Mouse (Mus musculus): ENCODE results near the gene Pex11g. TPM values are rescaled to one million over a fixed set of nuclear protein-coding genes. Genes with fewer than 3 reads are reported as not detected.

Pex11g gene
- 4.9 and 7.2 TPM in 2 replicates for polyA plus RNA-seq (2015; fragmentation: Nextera tagmentation; extraction: Ambion mirVana)

DNA sequence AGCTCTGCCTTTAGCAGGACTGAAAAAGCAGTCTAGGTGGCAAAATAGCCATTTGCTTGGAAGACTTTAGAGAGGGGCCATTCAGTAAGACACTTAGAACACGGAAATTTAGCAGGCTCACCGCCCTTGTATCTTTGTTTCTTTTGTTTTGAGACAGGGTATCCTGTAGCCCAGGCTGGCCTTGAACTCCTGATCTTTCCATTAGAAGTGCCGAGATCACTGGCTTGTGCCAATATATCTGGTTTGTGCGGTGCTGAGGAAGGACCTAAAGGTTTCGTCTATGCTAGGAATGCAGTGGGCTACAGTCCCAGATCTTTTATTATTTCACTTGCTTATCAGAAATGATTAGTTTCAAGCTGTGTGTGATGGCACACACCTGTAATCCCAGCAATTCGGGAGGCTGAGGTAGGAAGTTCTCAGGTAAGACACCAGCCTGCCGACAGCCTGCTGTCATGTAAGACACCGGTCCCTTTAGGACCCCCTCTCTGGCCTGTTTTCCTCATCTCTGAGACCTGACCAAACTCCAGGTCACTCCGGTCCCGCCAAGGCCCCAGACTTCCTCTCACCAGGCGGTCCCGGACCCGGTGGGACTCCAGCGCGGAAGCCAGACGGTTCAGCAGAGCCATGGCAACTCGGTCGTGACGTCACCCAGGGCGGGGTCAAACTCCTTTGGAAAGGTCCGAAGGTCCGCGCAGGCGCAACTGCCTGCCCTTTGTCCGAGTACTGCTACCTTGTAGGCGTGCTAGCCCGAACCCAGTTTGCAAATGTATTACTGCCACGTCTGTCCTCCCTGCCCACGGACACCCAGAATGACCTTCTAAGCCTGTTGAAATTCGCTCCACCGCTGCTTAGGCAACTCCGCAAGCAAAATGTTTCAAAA, at the start of gene Pex11g:
Gene Pex11g, minus strand, starts transcription at position 675 of the 880 bp plus-strand sequence.
- Histone ChIP-seq H3K4me3 (peak within 1 kb of the TSS; percentile 64), H3K9ac (peak within 1 kb of the TSS; percentile 85), H3K9me3 (no peaks in the 10 kb centered on the region), H3K27ac (replicated peaks) (peak within 1 kb of the TSS; percentile 84), H3K36me3 (no peaks in the 10 kb centered on the region), H3K27me3 (replicated peaks) (no peaks in the 10 kb centered on the region), H3K4me1 (peaks cover 10% of the 10 kb centered on the region), H3K4me2 (peak within 1 kb of the TSS; percentile 81)
- 5% methylated on average over 32 of the region's 32 CpGs for WGBS
- peak; percentile 89 for ATAC-seq (ENCODE audit: extremely low read depth, insufficient number of reproducible peaks, low FRiP score, low TSS enrichment)

DNA sequence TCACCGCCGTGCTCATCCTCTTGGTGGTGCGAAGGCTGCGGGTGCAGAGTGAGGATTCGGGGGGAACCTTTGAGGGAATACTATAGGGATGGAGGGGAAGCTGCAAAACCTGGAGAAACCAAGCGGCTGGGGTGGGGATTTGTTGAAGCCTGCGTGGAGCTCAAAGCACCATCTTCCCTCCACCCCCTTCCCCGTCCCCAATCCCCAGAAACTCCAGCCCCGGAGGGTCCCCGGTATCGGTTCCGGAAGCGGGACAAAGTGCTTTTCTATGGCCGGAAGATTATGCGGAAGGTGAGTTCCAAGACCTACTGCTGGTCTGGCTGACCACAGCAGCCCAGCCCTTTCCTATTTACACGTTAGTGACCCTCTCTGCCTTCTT, 49.6 kb upstream of the Pex11g start:
- Histone ChIP-seq H3K27ac (replicated peaks) (peak overlapping the region; percentile 57), H3K9ac (peak overlapping the region; percentile 81), H3K4me1 (peaks cover 6% of the 10 kb centered on the region), H3K4me3 (peak overlapping the region; percentile 74), H3K4me2 (peak overlapping the region; percentile 98), H3K36me3 (peaks cover 47% of the 10 kb centered on the region), H3K27me3 (replicated peaks) (no peaks in the 10 kb centered on the region), H3K9me3 (no peaks in the 10 kb centered on the region)
- 6% methylated on average over 16 of the region's 16 CpGs for WGBS
- ATAC-seq (ENCODE audit: extremely low read depth, insufficient number of reproducible peaks, low FRiP score, low TSS enrichment) = no peak

DNA sequence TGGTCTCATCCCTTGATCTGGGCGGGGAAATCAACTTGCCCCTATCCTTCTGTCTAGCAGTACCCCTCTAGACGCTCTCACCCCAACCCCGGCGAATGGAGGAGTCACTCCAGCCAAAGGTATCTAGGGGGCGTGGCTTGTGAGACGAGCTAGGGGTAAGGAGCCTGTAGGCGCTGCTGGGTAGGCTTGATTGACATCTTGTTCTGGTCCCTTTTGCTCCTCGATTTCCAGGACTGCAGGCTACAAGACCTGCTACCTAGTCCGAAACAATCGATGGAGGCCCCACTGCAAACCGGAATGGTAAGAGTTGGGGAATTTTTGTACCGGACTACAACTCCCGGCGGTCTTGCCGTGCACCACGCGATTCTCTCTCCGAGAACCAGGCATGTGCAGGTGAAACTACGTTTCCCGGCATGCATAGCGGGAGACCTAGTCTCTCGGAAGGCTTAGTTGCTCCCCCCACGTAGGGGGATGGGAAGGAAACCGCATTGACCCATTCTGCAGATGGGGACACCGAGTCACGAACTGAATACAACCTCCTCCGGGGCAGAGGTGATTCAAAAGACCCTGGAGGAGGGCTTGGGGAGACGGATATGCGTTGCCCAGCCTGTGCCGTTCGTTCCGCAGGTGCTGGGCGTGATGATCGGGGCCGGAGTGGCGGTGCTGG, 49.1 kb upstream of the Pex11g start:
- Histone ChIP-seq H3K4me1 (peaks cover 6% of the 10 kb centered on the region), H3K27ac (replicated peaks) (peak overlapping the region; percentile 79), H3K4me2 (peak overlapping the region; percentile 98), H3K4me3 (peak overlapping the region; percentile 74), H3K27me3 (replicated peaks) (no peaks in the 10 kb centered on the region), H3K9me3 (no peaks in the 10 kb centered on the region), H3K9ac (peak overlapping the region; percentile 81), H3K36me3 (peaks cover 47% of the 10 kb centered on the region)
- WGBS = under 1% methylated on average over 36 of the region's 36 CpGs
- ATAC-seq (ENCODE audit: extremely low read depth, insufficient number of reproducible peaks, low FRiP score, low TSS enrichment) = peak; percentile 83

DNA sequence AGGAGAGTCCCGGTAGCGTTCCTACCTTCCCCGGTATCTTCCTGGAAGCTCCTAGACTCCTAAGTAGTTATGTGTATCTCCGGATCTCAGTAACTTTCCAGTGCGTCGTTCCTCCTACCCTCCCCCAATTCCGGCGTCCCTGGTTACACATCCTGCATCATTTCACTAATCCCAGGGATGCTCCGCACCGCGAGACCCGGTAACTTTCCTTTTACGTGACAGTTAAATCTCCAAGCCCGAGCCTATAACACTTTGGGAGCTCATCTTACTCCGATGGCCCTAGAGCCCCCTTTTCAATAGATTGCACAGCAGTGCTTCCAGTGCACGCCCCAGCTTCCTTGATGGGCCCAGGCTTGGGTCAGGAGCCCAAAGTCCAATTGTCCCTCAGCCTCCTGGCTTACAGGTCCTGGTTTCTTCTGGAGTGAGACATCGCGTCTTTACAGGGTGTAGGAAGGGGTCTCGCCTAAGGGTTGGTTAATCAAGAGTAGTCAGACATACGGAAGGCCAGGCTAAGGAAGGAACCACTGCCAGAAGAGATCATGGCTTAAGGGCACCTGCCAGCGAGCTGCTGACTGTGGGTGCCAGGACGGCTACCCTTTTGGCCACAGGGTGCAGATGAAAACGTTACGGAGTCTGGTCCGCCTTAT, 48.4 kb upstream of the Pex11g start:
- Histone ChIP-seq H3K36me3 (peaks cover 47% of the 10 kb centered on the region), H3K4me2 (peak overlapping the region; percentile 98), H3K9me3 (no peaks in the 10 kb centered on the region), H3K9ac (peak overlapping the region; percentile 81), H3K4me3 (peak overlapping the region; percentile 74), H3K27me3 (replicated peaks) (no peaks in the 10 kb centered on the region), H3K4me1 (peaks cover 6% of the 10 kb centered on the region), H3K27ac (replicated peaks) (peak overlapping the region; percentile 79)
- peak; percentile 9 for ATAC-seq (ENCODE audit: extremely low read depth, insufficient number of reproducible peaks, low FRiP score, low TSS enrichment)
- WGBS = under 1% methylated on average over 25 of the region's 25 CpGs

DNA sequence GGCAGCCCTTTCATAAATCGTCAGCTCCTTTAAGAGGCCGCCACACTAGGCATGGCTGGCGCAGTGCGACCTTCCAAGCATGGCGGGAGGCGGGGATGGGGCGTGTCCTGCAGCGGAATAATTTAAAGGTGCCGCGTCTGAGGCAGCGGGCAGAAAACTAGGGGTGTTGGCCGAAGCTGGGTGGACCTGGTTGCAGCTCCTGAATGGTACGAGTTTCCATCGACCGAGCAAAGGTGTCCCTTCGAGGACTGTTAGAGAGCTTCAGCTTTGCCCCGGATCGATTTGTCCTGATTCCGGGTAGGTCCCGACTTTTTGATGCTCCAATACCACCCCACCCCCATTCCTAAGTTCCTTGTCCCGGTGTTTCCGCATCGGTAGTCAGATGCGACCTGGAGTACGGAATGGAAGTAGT, 47.8 kb upstream of the Pex11g start, which contains the start of gene Pnpla6:
Gene Pnpla6, plus strand, starts transcription at position 125 of the 412 bp plus-strand sequence.
- Histone ChIP-seq H3K27ac (replicated peaks) (peak within 1 kb of the TSS; percentile 79), H3K4me1 (peaks cover 6% of the 10 kb centered on the region), H3K9me3 (no peaks in the 10 kb centered on the region), H3K4me2 (peak within 1 kb of the TSS; percentile 98), H3K9ac (peak within 1 kb of the TSS; percentile 81), H3K4me3 (peak within 1 kb of the TSS; percentile 74), H3K36me3 (peaks cover 51% of the 10 kb centered on the region), H3K27me3 (replicated peaks) (no peaks in the 10 kb centered on the region)
- WGBS = under 1% methylated on average over 25 of the region's 25 CpGs
- ATAC-seq (ENCODE audit: extremely low read depth, insufficient number of reproducible peaks, low FRiP score, low TSS enrichment) = peak; percentile 57; the same call in 1 of the 2 replicates

DNA sequence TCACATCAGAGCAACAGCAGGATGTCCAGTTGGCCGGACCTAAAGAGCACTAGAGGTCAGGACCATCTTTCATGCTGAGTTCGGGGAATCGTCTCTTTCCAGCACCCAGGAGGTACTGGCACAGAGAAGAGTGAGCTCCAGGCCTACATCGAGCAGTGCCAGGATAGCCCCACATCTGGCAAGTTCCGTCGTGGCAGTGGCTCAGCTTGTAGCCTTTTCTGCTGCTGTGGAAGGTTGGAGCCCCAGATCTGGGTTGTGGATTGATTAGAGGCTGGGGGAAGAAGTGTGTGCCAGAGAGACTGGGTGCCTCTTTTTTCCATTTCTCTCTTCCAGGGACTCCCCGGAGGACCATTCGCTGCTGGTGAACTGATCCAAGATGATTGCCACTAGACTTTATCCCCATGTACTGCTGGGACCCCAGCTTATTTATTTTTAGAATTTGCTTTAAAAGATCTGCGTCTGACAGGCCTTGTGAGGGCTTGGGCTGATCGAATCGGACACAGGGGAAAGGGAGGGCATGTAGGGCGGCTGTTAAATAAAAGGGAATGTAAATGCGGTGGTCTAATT, 47.3 kb upstream of the Pex11g start:
- peak overlapping the region; percentile 98 for H3K4me2 ChIP-seq
- no peak for ATAC-seq (ENCODE audit: extremely low read depth, insufficient number of reproducible peaks, low FRiP score, low TSS enrichment)
- peaks cover 51% of the 10 kb centered on the region for H3K36me3 ChIP-seq
- no peaks in the 10 kb centered on the region for H3K27me3 ChIP-seq (replicated peaks)
- H3K4me3 ChIP-seq = peak overlapping the region; percentile 74
- WGBS = 32% methylated on average over 13 of the region's 13 CpGs
- peak overlapping the region; percentile 81 for H3K9ac ChIP-seq
- H3K4me1 ChIP-seq = peaks cover 6% of the 10 kb centered on the region
- no peaks in the 10 kb centered on the region for H3K9me3 ChIP-seq
- peak overlapping the region; percentile 26; the same call in 1 of the 2 replicates for H3K27ac ChIP-seq (replicated peaks)

DNA sequence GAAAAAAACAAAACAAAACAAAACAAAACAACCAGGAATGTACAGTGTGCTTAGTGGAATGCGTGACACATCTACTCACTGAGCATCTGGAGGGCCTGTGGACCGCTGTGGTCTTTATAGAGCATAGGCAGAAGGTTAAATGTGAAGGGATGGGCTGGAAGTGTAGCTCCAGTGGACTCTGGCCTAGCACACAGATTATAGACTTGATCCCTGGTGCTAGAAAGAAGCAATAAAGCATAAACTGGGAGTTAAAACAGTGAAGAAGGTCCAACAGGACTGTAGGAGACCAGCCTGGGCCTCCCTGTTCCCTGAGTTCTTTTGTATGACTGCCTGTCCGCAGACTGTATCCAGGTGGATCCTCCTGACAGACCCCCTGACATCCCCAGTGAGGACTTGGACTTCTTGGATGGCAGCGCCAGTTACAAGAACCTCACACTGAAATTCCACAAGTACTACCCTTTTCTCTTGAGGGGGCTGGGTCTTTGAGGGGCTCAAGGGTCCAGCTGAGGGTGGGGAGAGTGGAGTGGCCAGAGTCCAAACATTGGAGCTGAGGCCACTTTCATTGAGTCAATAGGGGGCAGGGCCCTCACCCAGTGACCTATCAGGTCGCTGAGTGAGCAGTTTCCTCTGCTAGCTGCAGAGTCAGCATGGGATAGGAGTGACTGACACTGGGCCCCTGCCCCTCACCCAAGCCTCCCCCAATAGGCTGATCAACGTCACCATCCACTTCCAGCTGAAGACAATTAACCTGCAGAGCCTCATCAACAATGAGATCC, 40.7 kb upstream of the Pex11g start:
- no peak overlapping the region for H3K27ac ChIP-seq (replicated peaks)
- ATAC-seq (ENCODE audit: extremely low read depth, insufficient number of reproducible peaks, low FRiP score, low TSS enrichment) = no peak
- no peaks in the 10 kb centered on the region for H3K4me1 ChIP-seq
- H3K4me3 ChIP-seq = no peak overlapping the region
- WGBS = 85% methylated on average over 6 of the region's 6 CpGs
- H3K27me3 ChIP-seq (replicated peaks) = no peaks in the 10 kb centered on the region
- H3K4me2 ChIP-seq = no peak overlapping the region
- no peak overlapping the region for H3K9ac ChIP-seq
- peaks cover 83% of the 10 kb centered on the region for H3K36me3 ChIP-seq
- no peaks in the 10 kb centered on the region for H3K9me3 ChIP-seq

DNA sequence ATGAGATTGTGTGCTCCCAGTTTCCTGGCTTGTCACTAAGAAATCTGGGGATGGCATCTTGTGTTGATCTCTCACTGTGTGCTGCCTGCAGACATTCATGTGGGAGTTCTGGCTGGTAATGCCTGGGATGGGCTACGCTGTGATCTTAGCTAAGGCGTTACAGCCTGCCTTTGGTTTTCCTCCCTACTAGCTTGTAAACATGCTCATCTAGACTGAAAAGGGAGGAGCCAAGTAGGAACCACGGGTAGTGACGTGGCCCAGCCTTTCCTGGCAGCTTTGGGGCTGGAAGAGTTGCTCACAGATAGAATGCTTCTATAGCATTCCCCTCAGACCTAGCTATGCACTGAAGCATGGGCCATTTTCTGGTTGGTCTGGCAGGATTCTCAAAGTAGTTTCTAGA, 34.7 kb upstream of the Pex11g start:
- Histone ChIP-seq H3K36me3 (peaks cover 34% of the 10 kb centered on the region), H3K4me1 (peaks cover 20% of the 10 kb centered on the region), H3K27ac (replicated peaks) (no peak overlapping the region), H3K27me3 (replicated peaks) (no peaks in the 10 kb centered on the region), H3K9me3 (no peaks in the 10 kb centered on the region), H3K4me3 (no peak overlapping the region), H3K4me2 (no peak overlapping the region), H3K9ac (no peak overlapping the region)
- ATAC-seq (ENCODE audit: extremely low read depth, insufficient number of reproducible peaks, low FRiP score, low TSS enrichment) = no peak
- 60% methylated on average over 4 of the region's 4 CpGs for WGBS

DNA sequence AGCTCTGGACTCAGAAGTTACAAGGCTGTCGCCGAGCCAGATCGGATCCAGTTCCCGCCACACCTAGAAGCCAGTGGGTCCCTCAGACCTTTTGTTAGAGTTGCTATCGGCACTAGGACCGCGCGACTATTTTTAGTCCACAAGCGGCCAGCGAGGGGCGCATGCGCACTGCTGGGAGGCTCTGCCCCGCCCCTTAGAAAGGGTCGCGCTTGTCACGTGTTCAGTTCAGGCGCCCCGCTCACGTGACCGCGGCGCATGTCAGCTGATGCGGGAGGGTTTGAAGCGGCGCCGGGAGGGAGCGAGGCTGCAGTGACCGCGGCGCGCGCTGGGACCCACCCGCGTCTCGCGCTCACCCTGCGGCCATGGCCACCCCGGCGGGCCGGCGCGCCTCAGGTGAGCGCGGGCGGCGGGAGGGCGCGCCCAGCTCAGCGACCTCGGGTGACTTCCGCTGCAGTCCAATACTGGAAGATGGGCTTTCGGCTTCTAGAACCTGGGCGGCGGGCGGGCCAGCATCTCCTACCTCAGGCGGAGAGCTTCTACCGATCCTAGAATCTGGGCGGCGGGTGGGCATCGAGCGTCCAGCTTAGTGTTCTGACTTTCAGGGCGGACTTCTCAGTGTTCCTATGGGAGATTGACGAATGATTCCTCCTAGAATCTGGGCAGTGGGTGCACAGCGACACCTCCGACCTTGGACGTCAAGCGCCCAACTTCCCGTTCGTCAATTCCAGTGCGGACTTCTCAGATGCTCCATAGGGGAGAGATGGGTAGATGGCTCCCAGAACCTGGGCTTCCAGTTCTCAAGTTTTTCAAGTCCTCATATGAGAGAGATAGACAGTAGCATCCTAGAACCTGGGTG, 33.0 kb upstream of the Pex11g start, which contains the start of gene Mcoln1:
Gene Mcoln1, plus strand, starts transcription at position 223 of the 856 bp plus-strand sequence.
- ATAC-seq (ENCODE audit: extremely low read depth, insufficient number of reproducible peaks, low FRiP score, low TSS enrichment) = peak; percentile 90
- Histone ChIP-seq H3K27ac (replicated peaks) (peak within 1 kb of the TSS; percentile 96), H3K9ac (peak within 1 kb of the TSS; percentile 95), H3K27me3 (replicated peaks) (no peaks in the 10 kb centered on the region), H3K4me3 (peak within 1 kb of the TSS; percentile 84), H3K4me2 (peak within 1 kb of the TSS; percentile 86), H3K4me1 (peaks cover 24% of the 10 kb centered on the region), H3K9me3 (peaks cover 6% of the 10 kb centered on the region; the same call in 1 of the 2 replicates), H3K36me3 (peaks cover 34% of the 10 kb centered on the region)
- under 1% methylated on average over 70 of the region's 70 CpGs for WGBS
